Mouse (Mus musculus): ENCODE results near the gene Twf2. TPM values are rescaled to one million over a fixed set of nuclear protein-coding genes. Genes with fewer than 3 reads are reported as not detected.

Twf2 gene
- total and polyA plus RNA-seq, 2 experiments from 2014 or later, result 50.9 to 63.1 TPM

DNA sequence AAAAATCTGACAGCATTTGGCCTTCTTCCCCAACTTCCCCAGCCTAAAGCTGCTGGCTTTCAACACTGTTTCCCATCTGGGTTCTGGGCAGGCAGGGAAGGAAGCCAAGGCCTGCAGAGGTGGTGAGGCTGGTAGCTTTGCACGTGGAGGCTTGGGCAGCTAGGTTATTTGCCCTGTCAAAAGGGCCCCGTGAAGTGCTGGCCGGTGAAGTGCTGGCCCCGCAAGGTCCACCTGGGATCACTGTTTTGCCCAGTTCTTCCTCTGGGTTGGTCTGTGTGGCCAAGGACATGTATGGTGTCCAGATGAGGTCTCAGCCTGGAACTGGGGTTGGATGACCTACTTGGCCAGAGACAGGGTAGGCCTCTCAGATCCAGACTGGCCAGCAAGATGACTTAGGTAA is 7.0 kb downstream of the Twf2 start:
- H3K36me3 ChIP-seq (ENCODE audit: insufficient read depth), result peaks cover 40% of the 10 kb centered on the region
- TF ChIP-seq CTCF (IDR thresholded peaks at IDR 0.05; ENCODE audit: low read depth), result no peak
- 86% methylated on average over 4 of the region's 4 CpGs for WGBS

GRCm38 (mm10) chr9:106210853-106211609 is 8.1 kb downstream of the Twf2 start:
- Histone ChIP-seq H3K4me3 (ENCODE audit: low read depth, low read length) (no peak overlapping the region), H3K36me3 (ENCODE audit: insufficient read depth) (peaks cover 44% of the 10 kb centered on the region), H3K9me3 (ENCODE audit: low read length) (no peaks in the 10 kb centered on the region), H3K27ac (ENCODE audit: low read depth, low read length) (peak overlapping the region; percentile 57; the same call in 1 of the 2 replicates), H3K27me3 (ENCODE audit: insufficient read depth, low read length) (no peaks in the 10 kb centered on the region), H3K9ac (0 out of 2 replicates have a peak overlapping the region, but pooled peaks have one; percentile 10), H3K4me2 (ENCODE audit: low read depth) (peak overlapping the region; percentile 46), H3K4me1 (ENCODE audit: insufficient read depth) (no peaks in the 10 kb centered on the region)
- ATAC-seq (no peak), DNase-seq (no peak)
- 34% methylated on average over 9 of the region's 9 CpGs for WGBS
- no peak for TF ChIP-seq CTCF (IDR thresholded peaks at IDR 0.05; ENCODE audit: low read depth)

More for the DNA sequence above, 7.0 kb downstream of the Twf2 start:
- Histone ChIP-seq H3K4me1 (ENCODE audit: insufficient read depth) (no peaks in the 10 kb centered on the region), H3K27me3 (ENCODE audit: insufficient read depth, low read length) (no peaks in the 10 kb centered on the region), H3K9ac (no peak overlapping the region), H3K4me2 (ENCODE audit: low read depth) (no peak overlapping the region), H3K9me3 (ENCODE audit: low read length) (no peaks in the 10 kb centered on the region), H3K4me3 (ENCODE audit: low read depth, low read length) (no peak overlapping the region), H3K27ac (ENCODE audit: low read depth, low read length) (no peak overlapping the region)
- DNase-seq (no peak), ATAC-seq (no peak)

GRCm38 (mm10) chr9:106211680-106212593 is 9.0 kb downstream of the Twf2 start:
- no peaks in the 10 kb centered on the region for H3K27me3 ChIP-seq (ENCODE audit: insufficient read depth, low read length)
- no peaks in the 10 kb centered on the region for H3K4me1 ChIP-seq (ENCODE audit: insufficient read depth)
- peak; percentile 100 for TF ChIP-seq CTCF (IDR thresholded peaks at IDR 0.05; ENCODE audit: low read depth)
- DNase-seq, result peak; percentile 96
- H3K9me3 ChIP-seq (ENCODE audit: low read length), result no peaks in the 10 kb centered on the region
- ATAC-seq, result peak; percentile 93
- 0 out of 2 replicates have a peak overlapping the region, but pooled peaks have one; percentile 10 for H3K9ac ChIP-seq
- H3K4me2 ChIP-seq (ENCODE audit: low read depth), result peak overlapping the region; percentile 46
- H3K27ac ChIP-seq (ENCODE audit: low read depth, low read length), result peak overlapping the region; percentile 57; the same call in 1 of the 2 replicates
- H3K4me3 ChIP-seq (ENCODE audit: low read depth, low read length), result no peak overlapping the region
- 18% methylated on average over 37 of the region's 37 CpGs for WGBS
- H3K36me3 ChIP-seq (ENCODE audit: insufficient read depth), result peaks cover 44% of the 10 kb centered on the region

GRCm38 (mm10) chr9:106212594-106212981 is 9.7 kb downstream of the Twf2 start:
- no peaks in the 10 kb centered on the region for H3K9me3 ChIP-seq (ENCODE audit: low read length)
- ATAC-seq (no peak), DNase-seq (no peak)
- no peak for TF ChIP-seq CTCF (IDR thresholded peaks at IDR 0.05; ENCODE audit: low read depth)
- peaks cover 44% of the 10 kb centered on the region for H3K36me3 ChIP-seq (ENCODE audit: insufficient read depth)
- H3K9ac ChIP-seq, result no peak overlapping the region
- 91% methylated on average over 12 of the region's 12 CpGs for WGBS
- no peak overlapping the region for H3K27ac ChIP-seq (ENCODE audit: low read depth, low read length)
- H3K4me3 ChIP-seq (ENCODE audit: low read depth, low read length), result no peak overlapping the region
- H3K27me3 ChIP-seq (ENCODE audit: insufficient read depth, low read length), result no peaks in the 10 kb centered on the region
- no peaks in the 10 kb centered on the region for H3K4me1 ChIP-seq (ENCODE audit: insufficient read depth)
- H3K4me2 ChIP-seq (ENCODE audit: low read depth), result no peak overlapping the region

DNA sequence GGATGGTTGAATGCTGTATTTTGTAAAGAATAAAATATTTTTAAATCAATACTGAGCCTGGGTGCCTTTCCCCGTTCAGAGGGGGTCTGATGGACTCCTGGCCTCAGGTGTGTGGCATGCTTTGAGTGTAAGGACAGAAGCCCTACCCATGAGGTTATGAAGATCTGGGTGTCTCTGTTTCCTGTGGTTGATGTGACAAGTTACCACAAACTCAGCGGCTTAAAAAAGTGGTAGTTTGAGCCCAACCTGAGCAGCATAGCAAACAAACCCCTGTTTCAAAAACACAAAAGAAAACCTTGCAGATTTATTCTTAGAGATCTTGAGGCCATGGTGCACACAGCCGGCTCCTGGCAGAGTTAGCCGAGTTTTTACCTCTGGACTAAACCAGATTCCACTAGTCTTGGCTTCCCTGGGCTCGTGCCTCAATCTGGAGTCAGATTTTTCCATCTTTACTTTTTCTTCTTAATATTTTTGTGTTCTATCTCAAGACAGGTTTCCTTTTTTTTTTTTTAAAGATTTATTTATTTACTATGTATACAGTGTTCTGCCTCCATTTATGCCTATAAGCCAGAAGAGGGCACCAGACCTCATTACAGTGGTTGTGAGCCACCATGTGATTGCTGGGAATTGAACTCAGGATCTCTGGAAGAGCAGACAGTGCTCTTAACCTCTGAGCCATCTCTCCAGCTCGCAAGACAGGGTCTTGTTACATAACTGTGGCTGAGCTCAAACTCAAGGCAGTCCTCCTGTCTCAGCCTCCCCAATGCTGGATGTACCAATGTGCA is 12.6 kb downstream of the Twf2 start:
- Histone ChIP-seq H3K4me2 (ENCODE audit: low read depth) (no peak overlapping the region), H3K4me1 (ENCODE audit: insufficient read depth) (no peaks in the 10 kb centered on the region), H3K27me3 (ENCODE audit: insufficient read depth, low read length) (no peaks in the 10 kb centered on the region), H3K4me3 (ENCODE audit: low read depth, low read length) (no peak overlapping the region), H3K9me3 (ENCODE audit: low read length) (no peaks in the 10 kb centered on the region), H3K27ac (ENCODE audit: low read depth, low read length) (no peak overlapping the region), H3K36me3 (ENCODE audit: insufficient read depth) (peaks cover 31% of the 10 kb centered on the region), H3K9ac (no peak overlapping the region)
- peak; percentile 37; the same call in 1 of the 2 replicates for TF ChIP-seq CTCF (IDR thresholded peaks at IDR 0.05; ENCODE audit: low read depth)
- no peak for ATAC-seq
- no peak for DNase-seq
- WGBS, result 87% methylated on average over 6 of the region's 6 CpGs

- Histone ChIP-seq H3K4me2 (ENCODE audit: low read depth) (no peak overlapping the region), H3K36me3 (ENCODE audit: insufficient read depth) (peaks cover 31% of the 10 kb centered on the region), H3K27ac (ENCODE audit: low read depth, low read length) (no peak overlapping the region), H3K4me3 (ENCODE audit: low read depth, low read length) (no peak overlapping the region), H3K4me1 (ENCODE audit: insufficient read depth) (no peaks in the 10 kb centered on the region), H3K9ac (no peak overlapping the region), H3K9me3 (ENCODE audit: low read length) (no peaks in the 10 kb centered on the region), H3K27me3 (ENCODE audit: insufficient read depth, low read length) (no peaks in the 10 kb centered on the region)
- ATAC-seq (no peak), DNase-seq (no peak)
- WGBS, result 81% methylated on average over 7 of the region's 7 CpGs
- TF ChIP-seq CTCF (IDR thresholded peaks at IDR 0.05; ENCODE audit: low read depth), result no peak
Observed at GRCm38 (mm10) chr9:106216971-106217370, 14.1 kb downstream of the Twf2 start.
